Mouse (Mus musculus) thymus, adult 2 months (tissue): ENCODE results near the gene Clcn3.

Source experiments
- CTCF ChIP-seq: fragments of 200-500 bp; IDR thresholded peaks from 2 replicates; pipeline ENCODE4 v1.5.1; 2012; ENCODE audit warnings: mild to moderate bottlenecking, control low read depth, low read length, moderate library complexity, borderline replicate concordance; ENCODE audit not compliant: control insufficient read depth, poor library complexity, insufficient read depth; ENCODE audit errors: extremely low read depth
- POLR2A ChIP-seq: fragments of 200-500 bp; IDR thresholded peaks from 2 replicates; pipeline ENCODE4 v1.6.1; 2012; ENCODE audit warnings: mild to moderate bottlenecking, low read length, control low read depth, moderate library complexity; ENCODE audit not compliant: control insufficient read depth, poor library complexity, insufficient read depth; ENCODE audit errors: extremely low read depth

DNA sequence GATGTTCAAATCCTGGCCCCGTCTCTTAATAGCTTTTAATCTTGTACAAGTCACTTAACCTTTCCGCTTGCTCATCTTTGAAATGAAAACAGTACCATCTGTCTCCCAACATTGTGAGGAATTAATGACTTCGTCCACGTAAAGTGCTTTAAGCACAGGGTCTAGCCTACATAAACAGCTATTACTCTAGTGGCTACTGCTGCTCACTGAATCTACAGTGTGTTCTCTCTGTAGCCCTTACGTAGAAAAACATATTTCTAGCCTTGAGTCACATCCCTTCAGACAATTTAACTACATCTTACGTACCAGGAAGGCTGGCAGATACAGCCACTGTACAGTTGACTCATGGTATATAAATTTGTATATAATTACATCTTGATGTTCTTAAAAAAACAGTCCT lies 118.2 kb downstream of the Clcn3 start:
- TF ChIP-seq POLR2A = no peak
- TF ChIP-seq CTCF = no peak
